Mouse (Mus musculus): Measurements from ENCODE around the gene Tgfbr3.

DNA sequence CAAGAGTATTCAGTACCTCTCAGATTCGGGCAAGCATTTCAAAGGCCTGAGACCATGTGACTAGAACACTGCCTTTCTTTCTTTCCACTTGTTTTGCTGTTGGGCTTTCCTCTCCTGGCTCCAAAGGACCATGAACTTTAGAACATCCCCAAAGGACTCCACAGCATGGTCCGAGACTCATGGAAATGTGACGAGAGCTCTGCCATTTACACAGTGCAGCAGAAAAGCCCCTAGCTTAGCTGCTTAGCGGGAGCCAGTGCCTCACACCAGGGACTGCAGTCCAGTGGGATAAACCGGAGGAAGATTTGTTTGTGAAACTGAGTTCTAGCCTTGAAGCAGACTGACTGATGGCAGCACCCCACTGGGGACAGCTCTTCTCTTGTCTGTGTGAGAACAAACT, 224.5 kb downstream of the Tgfbr3 start:
- TF ChIP-seq POLR2A (IDR thresholded peaks at IDR 0.05; ENCODE audit: control insufficient read depth, extremely low read depth, insufficient read depth, low read length, poor library complexity), result no peak
- TF ChIP-seq CTCF (IDR thresholded peaks at IDR 0.05; ENCODE audit: borderline replicate concordance, control insufficient read depth, extremely low read depth, insufficient read depth, low read length, poor library complexity), result no peak
